8 mouse cellular contexts compared by ENCODE assay signal in the genomic region with DNA sequence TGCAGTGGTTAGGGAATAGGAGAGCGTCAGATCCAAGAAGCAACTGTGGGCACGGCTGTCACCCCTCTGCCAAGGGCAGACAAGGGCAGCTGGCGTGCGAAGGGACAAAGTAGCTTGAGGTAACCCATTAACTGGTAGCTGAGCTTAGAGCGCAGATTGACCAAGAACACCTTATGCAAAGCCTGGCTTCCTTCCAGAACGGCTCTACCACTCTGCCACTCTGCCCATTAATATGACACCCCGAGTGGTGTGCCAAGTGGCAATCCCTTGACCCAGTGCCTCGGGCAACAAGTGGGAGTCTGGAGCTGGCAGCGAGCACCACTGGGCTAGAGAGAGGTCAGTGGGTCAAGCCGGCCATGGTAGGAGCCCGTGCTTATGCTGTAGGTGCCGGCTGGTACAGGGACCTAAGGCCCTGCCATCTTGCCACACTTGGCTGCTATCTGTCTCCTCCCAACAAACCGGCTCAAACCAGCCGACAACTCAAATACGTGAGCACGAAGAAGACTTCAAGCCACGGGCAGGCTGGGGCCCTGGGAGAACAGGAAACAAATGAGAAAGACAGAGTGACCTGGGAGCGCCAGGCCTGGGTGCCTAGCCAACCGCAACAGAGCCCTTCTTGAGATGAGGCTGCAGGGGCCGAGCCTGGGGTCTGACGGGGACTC.
DNase-seq lines count a peak whose midpoint lies in the region; ATAC-seq and TF ChIP-seq lines count a peak whose summit lies in the region.

No protein-coding gene starts in this region.

- H3K36me3 ChIP-seq in kidney, postnatal 0 days (ENCODE audit: insufficient read depth, low read length) = 0 out of 2 replicates have a peak, but pooled peaks cover 7% of the 10 kb centered on the region
- H3K36me3 ChIP-seq in midbrain, embryonic 10.5 days = peaks cover 28% of the 10 kb centered on the region; the same call in 1 of the 2 replicates

- WGBS in kidney, postnatal 0 days = 25% methylated on average over 21 of the region's 21 CpGs
- 61% methylated on average over 21 of the region's 21 CpGs for WGBS in midbrain, embryonic 10.5 days

- peaks cover 39% of the 10 kb centered on the region for H3K4me1 ChIP-seq in kidney, postnatal 0 days (replicated peaks; ENCODE audit: insufficient read depth, low read length)
- peaks cover 51% of the 10 kb centered on the region for H3K4me1 ChIP-seq in midbrain, embryonic 10.5 days

- peak overlapping the region; percentile 63; the same call in 1 of the 2 replicates for H3K27ac ChIP-seq in layer of hippocampus, adult 2 months
- peak overlapping the region; percentile 93 for H3K27ac ChIP-seq in kidney, postnatal 0 days
- H3K27ac ChIP-seq in midbrain, embryonic 10.5 days (replicated peaks) = peak overlapping the region; percentile 91

- TF ChIP-seq CTCF in layer of hippocampus, adult 2 months (conservative IDR thresholded peaks at IDR 0.05) = no peak
- no peak for TF ChIP-seq CTCF in kidney, postnatal 0 days (IDR thresholded peaks at IDR 0.05; ENCODE audit: low read depth)

- H3K9me3 ChIP-seq in kidney, postnatal 0 days (replicated peaks; ENCODE audit: low read length) = no peaks in the 10 kb centered on the region
- no peaks in the 10 kb centered on the region for H3K9me3 ChIP-seq in midbrain, embryonic 10.5 days (replicated peaks)

- peak; percentile 80 for ATAC-seq in kidney, postnatal 0 days (replicated peaks; ENCODE audit: low FRiP score, low read depth)
- no peak for ATAC-seq in megakaryocyte, adult 5-6 weeks (ENCODE audit: poor library complexity, severe bottlenecking)

- H3K4me3 ChIP-seq in layer of hippocampus, adult 2 months = no peak overlapping the region
- H3K4me3 ChIP-seq in kidney, postnatal 0 days (replicated peaks; ENCODE audit: low read depth, low read length) = no peak overlapping the region
- H3K4me3 ChIP-seq in midbrain, embryonic 10.5 days = peak overlapping the region; percentile 34

- no peak overlapping the region for H3K4me2 ChIP-seq in kidney, postnatal 0 days (ENCODE audit: low read length)

- no peak for DNase-seq in layer of hippocampus, adult 2 months (ENCODE audit: low spot score in 2 of 2)
- DNase-seq in layer of hippocampus, postnatal 10 days (ENCODE audit: low spot score in 2 of 2) = no peak
- peak; percentile 82 for DNase-seq in gastrocnemius, postnatal 14 days
- DNase-seq in kidney, postnatal 0 days (ENCODE audit: low spot score) = peak; percentile 66
- peak; percentile 45 for DNase-seq in midbrain, embryonic 10.5 days (ENCODE audit: low spot score)
- no peak for DNase-seq in layer of hippocampus, postnatal 14 days (ENCODE audit: low spot score in 2 of 2)
- DNase-seq in frontal cortex, postnatal 25 days (ENCODE audit: low spot score in 2 of 2) = no peak

- intact Hi-C loops in gastrocnemius, postnatal 14 days (cut with DNase I; ENCODE audit: low total_unique reads) = no loop called here

- peak overlapping the region; percentile 35 for H3K9ac ChIP-seq in kidney, postnatal 0 days (ENCODE audit: low read depth, low read length)

- H3K27me3 ChIP-seq in kidney, postnatal 0 days (ENCODE audit: insufficient read depth, low read length) = no peaks in the 10 kb centered on the region
- H3K27me3 ChIP-seq in midbrain, embryonic 10.5 days (ENCODE audit: low read depth, poor library complexity, severe bottlenecking) = no peaks in the 10 kb centered on the region

Comparison
In these comparisons a context has a peak if more than half of its experiments do, and no peak if none do; other contexts are left out.
1. DNase-seq: peak in gastrocnemius, postnatal 14 days (single experiment), kidney, postnatal 0 days (single experiment) and midbrain, embryonic 10.5 days (single experiment); none in layer of hippocampus, adult 2 months (0 of 2), layer of hippocampus, postnatal 10 days (0 of 2), layer of hippocampus, postnatal 14 days (0 of 2) and frontal cortex, postnatal 25 days (0 of 2).
2. Peak in every context shown above with its lines, with median percentiles within 50 percentile points of each other: H3K27ac ChIP-seq.